Mouse (Mus musculus) C2C12 (cell line): ENCODE measurements at regions not wholly inside any gene's neighbourhood (a gene's known extent, or its start where the extent isn't known, plus 50 kb on each side); places are given as distances from the start of the nearest gene placed in this dataset.

Experiments
- H3K27me3 ChIP-seq: one replicate; pipeline ENCODE4 v1.6.1; 2011; ENCODE audit not compliant: control insufficient read depth, insufficient read depth, insufficient read length
- H3K36me3 ChIP-seq: one replicate; pipeline ENCODE4 v1.6.1; 2011; ENCODE audit not compliant: control insufficient read depth, insufficient read depth
- H3K4me3 ChIP-seq: one replicate; pipeline ENCODE4 v1.5.1; 2011; ENCODE audit warnings: mild to moderate bottlenecking, control low read depth; ENCODE audit not compliant: poor library complexity, insufficient read depth, severe bottlenecking
- H3K79me2 ChIP-seq: one replicate; pipeline ENCODE4 v1.6.1; 2011; ENCODE audit not compliant: control insufficient read depth, insufficient read depth
- H3K79me3 ChIP-seq: one replicate; pipeline ENCODE4 v1.6.1; 2011; ENCODE audit warnings: low read depth, control low read depth
- H3ac ChIP-seq: one replicate; pipeline ENCODE3; 2011; ENCODE audit warnings: low read depth; ENCODE audit not compliant: control insufficient read depth, insufficient read length
- CEBPB ChIP-seq: IDR thresholded peaks from one replicate; pipeline ENCODE4 v1.6.1; 2011; ENCODE audit warnings: low read depth, mild to moderate bottlenecking, control low read depth, moderate library complexity
- CTCF ChIP-seq: IDR thresholded peaks from one replicate; pipeline ENCODE4 v1.5.1; 2011; ENCODE audit not compliant: control insufficient read depth, insufficient read depth, insufficient read length
- FOSL1 ChIP-seq: IDR thresholded peaks from one replicate; pipeline ENCODE4 v1.8.0; 2011; ENCODE audit warnings: mild to moderate bottlenecking, low read length; ENCODE audit not compliant: poor library complexity, insufficient read depth, severe bottlenecking
- MAX ChIP-seq: IDR thresholded peaks from one replicate; pipeline ENCODE4 v1.6.1; 2011; ENCODE audit warnings: mild to moderate bottlenecking, control low read depth
- MYOD1 ChIP-seq: IDR thresholded peaks from one replicate; pipeline ENCODE4 v1.6.1; 2011; ENCODE audit warnings: low read depth; ENCODE audit not compliant: control insufficient read depth, insufficient read length
- MYOG ChIP-seq: IDR thresholded peaks from one replicate; pipeline ENCODE4 v1.6.1; 2011; ENCODE audit not compliant: control insufficient read depth, insufficient read length; ENCODE audit errors: extremely low read depth
- USF1 ChIP-seq: IDR thresholded peaks from one replicate; pipeline ENCODE4 v1.6.1; 2011; ENCODE audit warnings: low read depth, mild to moderate bottlenecking, control low read depth, moderate library complexity

DNA sequence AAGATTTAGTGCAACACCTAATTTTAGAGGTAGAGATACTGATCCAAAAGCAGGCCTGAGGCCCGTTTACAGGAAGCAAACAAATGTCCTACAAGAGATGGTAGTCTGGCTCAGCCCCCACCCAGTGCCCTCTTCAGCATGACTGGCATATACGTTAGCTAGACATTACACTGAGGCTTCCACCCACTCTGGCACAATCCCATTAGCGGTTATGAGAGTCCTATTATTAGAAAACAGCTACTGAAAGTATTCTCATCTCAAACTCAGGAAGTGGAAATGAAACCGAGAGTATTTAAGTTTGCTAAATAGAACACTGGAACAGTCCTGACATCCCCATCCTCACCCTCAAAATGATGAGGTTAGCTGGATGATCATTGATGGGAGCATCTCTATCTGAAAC, 192.3 kb upstream of the Nrp1 start:
- TF ChIP-seq MAX (no peak), CEBPB (no peak), MYOD1 (no peak), USF1 (no peak), CTCF (no peak), MYOG (no peak), FOSL1 (no peak)
- Histone ChIP-seq H3K36me3 (no peaks in the 10 kb centered on the region), H3K4me3 (no peak overlapping the region), H3K79me2 (no peaks in the 10 kb centered on the region), H3K27me3 (no peaks in the 10 kb centered on the region), H3ac (no peak overlapping the region), H3K79me3 (no peaks in the 10 kb centered on the region)

- no peaks in the 10 kb centered on the region for H3K79me2 ChIP-seq
- no peaks in the 10 kb centered on the region for H3K27me3 ChIP-seq
- H3K4me3 ChIP-seq: no peak overlapping the region
- H3K36me3 ChIP-seq: no peaks in the 10 kb centered on the region
- H3K79me3 ChIP-seq: no peaks in the 10 kb centered on the region
- H3ac ChIP-seq: no peak overlapping the region
- no peak for TF ChIP-seq MYOD1
- TF ChIP-seq USF1: no peak
- TF ChIP-seq CTCF: no peak
These were observed 189.6 kb upstream of the Nrp1 start for GRCm38 (mm10) chr8:128168819-128169218.

- Histone ChIP-seq H3K4me3 (no peak overlapping the region), H3K36me3 (no peaks in the 10 kb centered on the region), H3K27me3 (no peaks in the 10 kb centered on the region), H3ac (no peak overlapping the region), H3K79me2 (no peaks in the 10 kb centered on the region), H3K79me3 (no peaks in the 10 kb centered on the region)
- TF ChIP-seq CEBPB: no peak
- no peak for TF ChIP-seq CTCF
- TF ChIP-seq MYOD1: no peak
- TF ChIP-seq FOSL1: peak; percentile 12
- no peak for TF ChIP-seq USF1
- no peak for TF ChIP-seq MAX
- no peak for TF ChIP-seq MYOG
These were observed 187.3 kb upstream of the Nrp1 start for GRCm38 (mm10) chr8:128171116-128171515.

- no peaks in the 10 kb centered on the region for H3K79me3 ChIP-seq
- H3K4me3 ChIP-seq: no peak overlapping the region
- no peak overlapping the region for H3ac ChIP-seq
- H3K79me2 ChIP-seq: no peaks in the 10 kb centered on the region
- no peaks in the 10 kb centered on the region for H3K36me3 ChIP-seq
- TF ChIP-seq MAX: no peak
- TF ChIP-seq USF1: no peak
- no peak for TF ChIP-seq FOSL1
- no peak for TF ChIP-seq CEBPB
- TF ChIP-seq CTCF: no peak
- TF ChIP-seq MYOD1: no peak
- TF ChIP-seq MYOG: no peak
- H3K27me3 ChIP-seq: no peaks in the 10 kb centered on the region
These were observed 178.2 kb upstream of the Nrp1 start for GRCm38 (mm10) chr8:128180214-128180613.

- Histone ChIP-seq H3K4me3 (no peak overlapping the region), H3K79me2 (no peaks in the 10 kb centered on the region), H3K79me3 (no peaks in the 10 kb centered on the region), H3K27me3 (no peaks in the 10 kb centered on the region), H3ac (no peak overlapping the region), H3K36me3 (no peaks in the 10 kb centered on the region)
- no peak for TF ChIP-seq CTCF
- TF ChIP-seq MYOD1: no peak
- TF ChIP-seq CEBPB: no peak
- no peak for TF ChIP-seq MYOG
These were observed 175.3 kb upstream of the Nrp1 start for GRCm38 (mm10) chr8:128183081-128183480.

DNA sequence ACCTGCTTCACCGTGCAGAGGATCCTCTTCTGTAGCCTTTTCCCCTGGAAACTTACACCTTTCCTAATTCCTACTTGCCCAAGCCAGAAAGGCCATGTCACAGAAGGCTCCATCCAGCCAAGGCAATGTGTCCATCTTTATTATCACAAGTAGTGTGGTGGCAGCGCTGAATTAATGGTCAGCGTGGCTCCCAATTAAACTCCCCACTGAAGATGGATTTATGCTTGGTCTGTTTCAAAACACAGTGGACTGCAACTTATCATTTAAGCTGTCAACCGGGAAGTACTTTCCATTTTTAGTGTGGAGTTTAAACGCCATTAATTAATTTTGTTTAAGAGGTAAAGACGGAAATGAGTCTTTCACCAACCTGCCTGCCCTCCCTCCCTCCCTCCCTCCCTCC, 170.1 kb upstream of the Nrp1 start:
- no peaks in the 10 kb centered on the region for H3K27me3 ChIP-seq
- TF ChIP-seq MYOG: no peak
- no peak for TF ChIP-seq CTCF
- TF ChIP-seq FOSL1: no peak
- no peak for TF ChIP-seq MYOD1
- TF ChIP-seq USF1: no peak
- TF ChIP-seq CEBPB: no peak
- no peak for TF ChIP-seq MAX
- no peaks in the 10 kb centered on the region for H3K79me3 ChIP-seq
- no peaks in the 10 kb centered on the region for H3K36me3 ChIP-seq
- no peak overlapping the region for H3K4me3 ChIP-seq
- H3ac ChIP-seq: no peak overlapping the region
- no peaks in the 10 kb centered on the region for H3K79me2 ChIP-seq

- TF ChIP-seq USF1: no peak
- TF ChIP-seq MYOD1: no peak
- no peak for TF ChIP-seq CTCF
- TF ChIP-seq FOSL1: no peak
- no peak for TF ChIP-seq MAX
- no peak for TF ChIP-seq CEBPB
- no peak for TF ChIP-seq MYOG
- H3ac ChIP-seq: no peak overlapping the region
These were observed 165.0 kb upstream of the Nrp1 start for GRCm38 (mm10) chr8:128193293-128193887.

More at GRCm38 (mm10) chr8:128193293-128193887, 165.0 kb upstream of the Nrp1 start:
- no peaks in the 10 kb centered on the region for H3K79me3 ChIP-seq
- H3K27me3 ChIP-seq: no peaks in the 10 kb centered on the region
- H3K4me3 ChIP-seq: no peak overlapping the region
- no peaks in the 10 kb centered on the region for H3K36me3 ChIP-seq
- no peaks in the 10 kb centered on the region for H3K79me2 ChIP-seq
